Mouse (Mus musculus) forebrain, embryonic 11.5 days (tissue): Measurements from ENCODE around the gene Rce1. TPM values are rescaled to one million over a fixed set of nuclear protein-coding genes. Genes with fewer than 3 reads are reported as not detected.
A peak's percentile ranks its signal among the peaks of the same experiment; 100 is the strongest.

Source experiments
- ATAC-seq: fragments of 200-750 bp; cut with Nextera tagmentation; replicated peaks from 2 replicates; pipeline ENCODE4 v1.8.0; 2017; ENCODE audit warnings: moderate TSS enrichment; ENCODE audit not compliant: low FRiP score
- DNase-seq: peaks from one replicate; pipeline ENCODE4 v3.0.0-alpha.2; 2017; ENCODE audit warnings: low spot score
- H3K27ac ChIP-seq: fragments of 300-500 bp; sonication (generic); 2 replicates; pipeline ENCODE4 v1.5.1; 2014; ENCODE audit warnings: low read depth, low read length
- H3K27me3 ChIP-seq: fragments of 300-500 bp; sonication (generic); 2 replicates; pipeline ENCODE4 v1.6.1; 2014; ENCODE audit warnings: mild to moderate bottlenecking, low read length, mixed read lengths; ENCODE audit not compliant: control insufficient read depth, insufficient read depth
- H3K36me3 ChIP-seq: fragments of 300-500 bp; sonication (generic); 2 replicates; pipeline ENCODE4 v1.6.1; 2014; ENCODE audit warnings: mild to moderate bottlenecking, low read length, moderate library complexity, mixed read lengths; ENCODE audit not compliant: control insufficient read depth, insufficient read depth
- H3K4me1 ChIP-seq: fragments of 300-500 bp; sonication (generic); replicated peaks from 2 replicates; pipeline ENCODE4 v1.6.1; 2014; ENCODE audit warnings: low read length, mixed read lengths; ENCODE audit not compliant: control insufficient read depth, insufficient read depth
- H3K4me2 ChIP-seq: fragments of 300-500 bp; sonication (generic); 2 replicates; pipeline ENCODE4 v1.6.1; 2014; ENCODE audit warnings: low read depth, mild to moderate bottlenecking, low read length, moderate library complexity, mixed read lengths; ENCODE audit not compliant: severe bottlenecking
- H3K4me3 ChIP-seq: fragments of 300-500 bp; sonication (generic); 2 replicates; pipeline ENCODE4 v1.5.1; 2014; ENCODE audit warnings: low read depth, low read length
- H3K9ac ChIP-seq: fragments of 300-500 bp; sonication (generic); 2 replicates; pipeline ENCODE4 v1.6.1; 2014; ENCODE audit warnings: low read length
- H3K9me3 ChIP-seq: fragments of 300-500 bp; sonication (generic); 2 replicates; pipeline ENCODE4 v1.6.1; 2016; ENCODE audit warnings: low read length, mixed read lengths; ENCODE audit not compliant: control insufficient read depth
- WGBS: fragments of 180-500 bp; shearing (Covaris S2); extraction: QIAGEN DNeasy Blood & Tissue Kit; methylation state at CpG from one replicate; pipeline ENCODE4 v1.1.7; 2014; 5-methylcytosine and 5-hydroxymethylcytosine counted together
- polyA plus RNA-seq: library from polyadenylated mRNA; unstranded; fragments of >200 nt; fragmentation: Nextera tagmentation; extraction: Ambion mirVana; gene quantifications from 2 replicates; pipeline ENCODE4 v1.2.1, GENCODE M21; 2014

Rce1 gene
- 60.1 and 67.2 TPM in 2 replicates for polyA plus RNA-seq

- H3K4me3 ChIP-seq, result peak within 1 kb of the TSS; percentile 87
- peak within 1 kb of the TSS; percentile 78 for H3K4me2 ChIP-seq
- ATAC-seq, result peak; percentile 87
- H3K36me3 ChIP-seq, result no peaks in the 10 kb centered on the region; the same call in 1 of the 2 replicates
- H3K4me1 ChIP-seq, result peaks cover 15% of the 10 kb centered on the region
- DNase-seq, result peak; percentile 96
- H3K27ac ChIP-seq, result peak within 1 kb of the TSS; percentile 78
- no peaks in the 10 kb centered on the region for H3K27me3 ChIP-seq
- WGBS, result under 1% methylated on average over 63 of the region's 64 CpGs
- peak within 1 kb of the TSS; percentile 96 for H3K9ac ChIP-seq
- no peaks in the 10 kb centered on the region for H3K9me3 ChIP-seq
Observed at GRCm38 (mm10) chr19:4625179-4625828, at the start of gene Rce1. TSS of gene Rce1 (minus strand) at chr19:4625641.

GRCm38 (mm10) chr19:4672401-4672800 is 47.0 kb upstream of the Rce1 start:
- no peak overlapping the region for H3K4me2 ChIP-seq
- H3K27ac ChIP-seq, result no peak overlapping the region
- H3K27me3 ChIP-seq, result no peaks in the 10 kb centered on the region
- WGBS, result 49% methylated on average over 6 of the region's 6 CpGs
- ATAC-seq (no peak), DNase-seq (no peak)
- no peaks in the 10 kb centered on the region for H3K4me1 ChIP-seq
- H3K4me3 ChIP-seq, result no peak overlapping the region
- H3K9me3 ChIP-seq, result no peaks in the 10 kb centered on the region
- no peaks in the 10 kb centered on the region for H3K36me3 ChIP-seq
- H3K9ac ChIP-seq, result no peak overlapping the region

GRCm38 (mm10) chr19:4670776-4671175 is 45.3 kb upstream of the Rce1 start:
- no peak for DNase-seq
- H3K36me3 ChIP-seq, result no peaks in the 10 kb centered on the region
- no peaks in the 10 kb centered on the region for H3K27me3 ChIP-seq
- no peak overlapping the region for H3K27ac ChIP-seq
- no peak for ATAC-seq
- 88% methylated on average over 4 of the region's 4 CpGs for WGBS
- H3K4me1 ChIP-seq, result no peaks in the 10 kb centered on the region
- H3K4me2 ChIP-seq, result no peak overlapping the region
- no peak overlapping the region for H3K9ac ChIP-seq
- H3K9me3 ChIP-seq, result no peaks in the 10 kb centered on the region
- H3K4me3 ChIP-seq, result no peak overlapping the region

- Histone ChIP-seq H3K4me3 (no peak overlapping the region), H3K9me3 (no peaks in the 10 kb centered on the region), H3K27me3 (no peaks in the 10 kb centered on the region), H3K9ac (no peak overlapping the region), H3K27ac (no peak overlapping the region), H3K4me1 (no peaks in the 10 kb centered on the region), H3K4me2 (no peak overlapping the region), H3K36me3 (no peaks in the 10 kb centered on the region)
- DNase-seq (no peak), ATAC-seq (no peak)
Observed at GRCm38 (mm10) chr19:4666815-4667214, 41.4 kb upstream of the Rce1 start.

- no peak for ATAC-seq
Observed at GRCm38 (mm10) chr19:4658156-4658555, 32.7 kb upstream of the Rce1 start.

GRCm38 (mm10) chr19:4646917-4647492 is 21.6 kb upstream of the Rce1 start:
- no peaks in the 10 kb centered on the region for H3K36me3 ChIP-seq
- no peak overlapping the region for H3K27ac ChIP-seq
- 80% methylated on average over 11 of the region's 11 CpGs for WGBS
- H3K4me3 ChIP-seq, result no peak overlapping the region
- H3K9me3 ChIP-seq, result no peaks in the 10 kb centered on the region
- no peak for ATAC-seq
- no peak for DNase-seq
- H3K9ac ChIP-seq, result no peak overlapping the region
- H3K4me1 ChIP-seq, result no peaks in the 10 kb centered on the region
- H3K27me3 ChIP-seq, result no peaks in the 10 kb centered on the region
- H3K4me2 ChIP-seq, result no peak overlapping the region

More at GRCm38 (mm10) chr19:4658156-4658555, 32.7 kb upstream of the Rce1 start:
- Histone ChIP-seq H3K27me3 (no peaks in the 10 kb centered on the region), H3K4me1 (no peaks in the 10 kb centered on the region), H3K9ac (no peak overlapping the region), H3K36me3 (no peaks in the 10 kb centered on the region), H3K4me3 (no peak overlapping the region), H3K27ac (no peak overlapping the region), H3K4me2 (no peak overlapping the region), H3K9me3 (no peaks in the 10 kb centered on the region)
- WGBS, result 88% methylated on average over 5 of the region's 5 CpGs
- no peak for DNase-seq

GRCm38 (mm10) chr19:4644271-4644670 is 18.8 kb upstream of the Rce1 start:
- H3K27me3 ChIP-seq, result no peaks in the 10 kb centered on the region
- H3K9ac ChIP-seq, result no peak overlapping the region
- no peaks in the 10 kb centered on the region for H3K36me3 ChIP-seq
- ATAC-seq (no peak), DNase-seq (peak; percentile 75)
- no peaks in the 10 kb centered on the region for H3K4me1 ChIP-seq
- H3K9me3 ChIP-seq, result no peaks in the 10 kb centered on the region
- no peak overlapping the region for H3K4me3 ChIP-seq
- WGBS, result 48% methylated on average over 10 of the region's 10 CpGs
- no peak overlapping the region for H3K4me2 ChIP-seq
- H3K27ac ChIP-seq, result no peak overlapping the region

GRCm38 (mm10) chr19:4635986-4636385 is 10.5 kb upstream of the Rce1 start:
- no peak overlapping the region for H3K4me2 ChIP-seq
- no peaks in the 10 kb centered on the region for H3K4me1 ChIP-seq
- no peak for DNase-seq
- no peak overlapping the region for H3K27ac ChIP-seq
- H3K9ac ChIP-seq, result no peak overlapping the region
- WGBS, result 73% methylated on average over 4 of the region's 4 CpGs
- no peak overlapping the region for H3K4me3 ChIP-seq
- no peaks in the 10 kb centered on the region for H3K9me3 ChIP-seq
- no peaks in the 10 kb centered on the region for H3K36me3 ChIP-seq
- H3K27me3 ChIP-seq, result no peaks in the 10 kb centered on the region
- ATAC-seq, result no peak

- ATAC-seq, result peak; percentile 65
- H3K9ac ChIP-seq, result peak overlapping the region; percentile 23; the same call in 1 of the 2 replicates
- peaks cover 15% of the 10 kb centered on the region for H3K4me1 ChIP-seq
- H3K9me3 ChIP-seq, result no peaks in the 10 kb centered on the region
- H3K27ac ChIP-seq, result no peak overlapping the region
- DNase-seq, result peak; percentile 86
- no peaks in the 10 kb centered on the region for H3K36me3 ChIP-seq
- H3K27me3 ChIP-seq, result no peaks in the 10 kb centered on the region
- H3K4me3 ChIP-seq, result no peak overlapping the region
- 0% methylated on average over 1 of the region's 1 CpGs for WGBS
- H3K4me2 ChIP-seq, result no peak overlapping the region
Observed at GRCm38 (mm10) chr19:4628819-4629218, 3.4 kb upstream of the Rce1 start.
